Mouse (Mus musculus): ENCODE results near the gene Zfp93. TPM values are rescaled to one million over a fixed set of nuclear protein-coding genes. Genes with fewer than 3 reads are reported as not detected.

The Zfp93 gene
- under 1 TPM; 0.13 to 0.91 TPM for total RNA-seq (2023)

DNA sequence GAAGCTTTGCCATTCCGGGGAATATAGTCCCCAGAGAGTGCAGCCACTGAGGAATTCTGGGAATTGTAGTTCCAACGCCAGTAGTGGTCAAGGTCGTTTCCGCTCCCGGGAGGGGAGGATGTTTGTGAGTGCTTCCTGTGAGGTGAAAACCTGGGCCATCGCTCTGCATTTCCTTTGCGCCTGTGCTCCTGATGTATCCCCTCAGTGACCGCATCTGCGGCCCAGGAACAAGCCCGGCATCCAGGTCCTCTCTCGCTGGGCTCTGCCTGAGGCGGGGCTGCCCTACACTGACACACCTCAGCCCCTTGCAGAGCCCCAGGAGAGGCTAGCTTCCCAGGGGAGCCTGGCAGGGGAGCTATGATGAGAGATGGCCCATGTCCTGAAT lies at the start of gene Zfp93:
Gene Zfp93 (plus strand): TSS at position 133 of the 385 bp plus-strand sequence.

DNA sequence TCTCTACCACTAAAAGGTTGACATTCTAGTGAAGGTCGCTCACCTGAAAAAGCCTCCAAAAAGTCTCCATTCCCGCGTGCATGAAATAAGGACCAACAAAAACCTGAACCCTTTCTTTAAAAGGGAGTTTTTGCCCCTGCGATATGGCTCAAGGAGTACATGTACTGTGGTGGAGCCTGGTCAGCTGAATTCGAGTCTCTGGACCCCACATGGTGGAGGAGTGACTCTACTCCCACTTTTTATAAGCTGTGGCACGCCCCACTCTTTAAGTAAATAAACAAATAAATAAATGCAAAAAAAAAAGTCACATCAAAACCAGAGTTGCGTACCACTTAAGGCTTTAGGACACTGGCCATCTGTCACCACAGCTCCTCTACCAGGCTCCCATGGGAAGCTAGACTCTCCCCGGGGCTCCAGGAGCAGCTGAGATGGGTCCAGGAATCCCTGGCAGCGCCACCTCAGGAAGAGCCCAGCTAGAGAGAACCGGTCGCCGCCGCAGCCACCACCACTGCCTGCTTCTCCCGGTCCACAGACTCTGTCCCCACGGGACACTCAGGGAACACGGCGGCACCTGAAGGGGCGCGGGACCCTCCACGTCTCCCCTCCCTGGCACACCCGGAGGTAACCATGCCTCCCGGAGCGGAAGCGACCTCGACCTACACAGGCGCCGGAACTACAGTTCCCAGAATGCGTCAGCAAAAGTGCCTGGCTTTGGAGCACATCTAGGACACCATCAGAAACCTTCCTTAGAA lies 33.0 kb upstream of the Zfp93 start, which contains the start of gene Zfp109:
Gene Zfp109 (minus strand): TSS at position 521 of the 752 bp plus-strand sequence.

DNA sequence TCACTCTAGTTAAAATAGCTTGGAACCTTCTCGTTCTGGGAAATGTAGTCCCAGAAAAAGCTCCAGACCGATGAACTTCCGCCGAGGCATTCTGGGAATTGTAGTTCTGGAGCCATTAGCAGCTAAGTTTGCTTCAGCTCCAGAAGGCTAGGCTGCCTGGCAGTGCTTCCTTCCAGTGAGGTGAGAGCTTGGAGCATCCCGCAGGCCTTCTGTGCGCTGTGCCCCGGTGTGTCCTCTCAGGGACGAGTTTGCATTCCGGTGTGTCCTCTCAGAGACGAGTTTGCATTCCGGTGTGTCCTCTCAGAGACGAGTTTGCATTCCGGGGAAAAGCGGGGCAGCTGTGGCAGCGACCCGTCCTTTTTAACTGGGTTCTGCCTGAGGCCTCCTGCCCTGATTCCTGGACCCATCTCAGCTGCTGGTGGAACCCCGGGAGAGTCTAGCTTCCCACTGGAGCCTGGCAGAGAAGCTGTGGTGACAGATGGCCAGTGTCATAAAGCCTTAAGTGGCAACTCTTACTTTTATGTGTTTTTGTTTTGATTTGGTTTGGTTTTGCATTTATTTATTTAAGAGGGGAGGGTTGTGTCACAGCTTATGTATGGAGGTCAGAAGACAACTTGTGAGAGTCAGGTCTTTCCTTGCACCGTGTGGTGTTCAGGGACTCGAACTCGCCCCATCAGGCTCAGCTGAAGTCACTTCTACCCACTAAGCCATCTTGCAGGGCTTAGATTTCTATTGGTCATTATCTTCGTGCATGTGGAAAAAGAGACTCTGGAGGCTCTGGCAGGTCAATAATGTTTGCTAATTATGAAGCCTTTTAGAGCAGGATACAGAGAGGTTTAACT lies 15.4 kb upstream of the Zfp93 start, which contains the start of gene Zfp108:
Gene Zfp108 (plus strand): TSS at position 162 of the 842 bp plus-strand sequence.

DNA sequence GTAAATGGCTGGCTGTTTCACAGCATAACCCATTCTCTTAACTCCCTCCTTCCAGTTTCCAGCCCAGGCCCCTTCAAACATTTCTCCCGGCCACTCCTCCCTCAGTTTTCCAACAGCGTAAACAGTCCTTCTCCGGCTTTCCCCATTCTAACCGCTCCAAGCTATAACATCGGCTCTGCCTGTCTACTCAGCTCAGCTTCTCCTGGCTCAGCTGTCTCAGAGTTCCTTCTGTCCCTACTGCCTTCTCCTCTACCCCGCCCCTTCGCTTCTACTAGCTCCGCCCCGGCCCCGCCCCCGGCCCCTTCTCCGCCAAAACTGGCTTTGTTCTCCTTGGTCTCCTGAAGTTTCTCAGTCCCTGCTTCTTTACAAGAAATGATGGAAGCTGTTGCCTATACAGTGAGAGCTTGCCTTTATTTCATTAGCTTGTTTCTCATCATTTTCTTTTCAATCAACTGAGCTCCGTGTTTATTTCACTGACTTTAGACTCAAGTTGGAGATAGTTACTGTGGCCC lies 30.6 kb downstream of the Zfp93 start, which contains the start of gene Zfp61:
Gene Zfp61 (minus strand): TSS at position 462 of the 512 bp plus-strand sequence.

DNA sequence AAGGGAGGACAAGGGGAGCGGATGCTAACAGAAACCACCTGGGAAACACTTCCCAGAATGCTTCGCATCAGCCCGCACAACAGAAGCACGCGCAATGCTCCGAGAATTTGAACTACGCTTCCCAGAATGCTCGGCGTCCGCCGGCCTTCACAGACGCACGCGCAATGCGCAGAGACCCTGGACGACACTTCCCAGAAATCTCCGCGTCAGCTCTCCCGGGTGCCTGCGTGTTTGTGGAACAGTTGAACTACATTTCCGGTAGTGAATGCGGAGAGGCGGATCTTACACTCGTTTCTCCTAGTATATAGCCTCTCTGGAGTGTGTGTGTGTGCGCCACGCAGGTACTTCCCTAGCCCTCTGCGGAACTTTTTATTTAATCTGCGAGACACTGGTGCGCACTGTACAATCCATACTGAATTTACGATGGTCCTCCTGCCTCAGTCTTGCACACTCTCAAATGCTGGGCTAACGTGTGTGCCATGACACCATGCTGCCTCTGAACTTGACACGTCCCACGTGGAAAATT lies 46.4 kb downstream of the Zfp93 start, which contains the start of gene Zfp94:
Gene Zfp94 (minus strand): TSS at position 100 of the 526 bp plus-strand sequence.

Other genes starting within 250 kb of the Zfp93 start
- gene Vmn1r183, start 217.2 kb upstream of the Zfp93 start, total RNA-seq (2023), result not detected
- 10 to 100 TPM; 18.8 to 20.5 TPM for gene Zfp180, start 188.5 kb upstream of the Zfp93 start, total RNA-seq (2023)
- gene Zfp112, start 158.1 kb upstream of the Zfp93 start, total RNA-seq (2023), result 1 to 10 TPM; 1.9 to 2.2 TPM
- gene Zfp235, start 136.3 kb upstream of the Zfp93 start, total RNA-seq (2023), result 1 to 10 TPM; 4.7 to 5.1 TPM
- gene Zfp114, start 95.4 kb upstream of the Zfp93 start, total RNA-seq (2023), result not detected
- 1 to 10 TPM; 3.3 to 4.2 TPM for gene Zfp111, start 59.0 kb upstream of the Zfp93 start, total RNA-seq (2023)
- 1 to 10 TPM; 2.3 to 2.6 TPM for gene Zfp109, start 32.9 kb upstream of the Zfp93 start, total RNA-seq (2023)
- under 1 TPM; 0.46 to 0.50 TPM for gene Zfp108, start 15.6 kb upstream of the Zfp93 start, total RNA-seq (2023)
- gene Zfp61, start 30.8 kb downstream of the Zfp93 start, total RNA-seq (2023), result 1 to 10 TPM; 5.7 to 8.2 TPM
- 1 to 10 TPM; 1.8 to 2.2 TPM for gene Zfp94, start 46.2 kb downstream of the Zfp93 start, total RNA-seq (2023)
- gene Tescl, start 63.5 kb downstream of the Zfp93 start, total RNA-seq (2023), result not detected
- gene Lypd5, start 78.8 kb downstream of the Zfp93 start, total RNA-seq (2023), result not detected
- gene Kcnn4, start 99.8 kb downstream of the Zfp93 start, total RNA-seq (2023), result 10 to 100 TPM; 12.7 to 20.6 TPM
- gene Smg9, start 129.2 kb downstream of the Zfp93 start, total RNA-seq (2023), result 10 to 100 TPM; 55.8 to 62.5 TPM
- gene Irgc1, start 181.9 kb downstream of the Zfp93 start, total RNA-seq (2023), result 1 to 10 TPM; 3.3 to 8.2 TPM
- gene Plaur, start 192.1 kb downstream of the Zfp93 start, total RNA-seq (2023), result 100 to 1,000 TPM; 744 to 846 TPM
- gene Cadm4, start 211.6 kb downstream of the Zfp93 start, total RNA-seq (2023), result not detected
- under 1 TPM; 0.55 to 0.61 TPM for gene Zfp428, start 236.6 kb downstream of the Zfp93 start, total RNA-seq (2023)
- gene AC161166.1, start 242.0 kb downstream of the Zfp93 start, total RNA-seq (2023), result not detected